Mouse (Mus musculus): ENCODE results near the gene 4430402I18Rik. TPM values are rescaled to one million over a fixed set of nuclear protein-coding genes. Genes with fewer than 3 reads are reported as not detected.

4430402I18Rik gene
- polyA plus RNA-seq, 1 experiment from 2014 or later = 0.75 TPM

DNA sequence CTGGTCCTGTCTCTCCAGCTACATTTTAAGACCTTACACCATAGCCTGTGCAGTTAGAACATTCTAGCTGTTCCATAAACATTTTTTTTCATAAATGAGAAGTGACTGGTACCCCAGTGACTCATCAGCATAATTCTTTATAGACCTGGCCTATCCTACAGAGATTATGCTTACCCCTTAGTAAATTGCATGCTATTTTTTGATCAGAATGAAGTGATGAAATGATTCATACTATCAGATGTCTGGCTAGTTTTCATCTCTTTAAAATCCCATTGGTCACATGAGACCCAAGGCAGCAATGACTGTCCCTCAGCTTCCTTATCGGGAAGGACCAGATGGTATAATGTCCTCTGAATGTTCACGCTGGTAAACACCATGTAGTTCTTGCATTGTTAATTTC, 66.8 kb downstream of the 4430402I18Rik start:
- WGBS (ENCODE audit: missing documents) = 94% methylated on average over 2 of the region's 2 CpGs
- H3K4me3 ChIP-seq (ENCODE audit: inconsistent target) = no peak overlapping the region
- no peaks in the 10 kb centered on the region for H3K79me2 ChIP-seq (ENCODE audit: inconsistent target)
- no peaks in the 10 kb centered on the region for H3K36me3 ChIP-seq (ENCODE audit: inconsistent target)
- no peak overlapping the region for H3K27ac ChIP-seq

GRCm38 (mm10) chr19:28897497-28897896, 70.1 kb downstream of the 4430402I18Rik start:
- Histone ChIP-seq H3K79me2 (ENCODE audit: inconsistent target) (no peaks in the 10 kb centered on the region), H3K36me3 (ENCODE audit: inconsistent target) (no peaks in the 10 kb centered on the region), H3K27ac (no peak overlapping the region), H3K4me3 (ENCODE audit: inconsistent target) (no peak overlapping the region)
- 91% methylated on average over 9 of the region's 9 CpGs for WGBS (ENCODE audit: missing documents)

- WGBS (ENCODE audit: missing documents) = 94% methylated on average over 1 of the region's 1 CpGs
- Histone ChIP-seq H3K27ac (no peak overlapping the region), H3K4me3 (ENCODE audit: inconsistent target) (no peak overlapping the region), H3K36me3 (ENCODE audit: inconsistent target) (no peaks in the 10 kb centered on the region), H3K79me2 (ENCODE audit: inconsistent target) (no peaks in the 10 kb centered on the region)
Measured at GRCm38 (mm10) chr19:28896639-28897038, 71.0 kb downstream of the 4430402I18Rik start.

- whole genome bisulfite sequencing (ENCODE audit: missing documents) = 91% methylated on average over 1 of the region's 1 CpGs
- no peaks in the 10 kb centered on the region for H3K79me2 ChIP-seq (ENCODE audit: inconsistent target)
- no peak overlapping the region for H3K27ac ChIP-seq
- H3K4me3 ChIP-seq (ENCODE audit: inconsistent target) = no peak overlapping the region
- H3K36me3 ChIP-seq (ENCODE audit: inconsistent target) = no peaks in the 10 kb centered on the region
Measured at GRCm38 (mm10) chr19:28891864-28892263, 75.7 kb downstream of the 4430402I18Rik start.

DNA sequence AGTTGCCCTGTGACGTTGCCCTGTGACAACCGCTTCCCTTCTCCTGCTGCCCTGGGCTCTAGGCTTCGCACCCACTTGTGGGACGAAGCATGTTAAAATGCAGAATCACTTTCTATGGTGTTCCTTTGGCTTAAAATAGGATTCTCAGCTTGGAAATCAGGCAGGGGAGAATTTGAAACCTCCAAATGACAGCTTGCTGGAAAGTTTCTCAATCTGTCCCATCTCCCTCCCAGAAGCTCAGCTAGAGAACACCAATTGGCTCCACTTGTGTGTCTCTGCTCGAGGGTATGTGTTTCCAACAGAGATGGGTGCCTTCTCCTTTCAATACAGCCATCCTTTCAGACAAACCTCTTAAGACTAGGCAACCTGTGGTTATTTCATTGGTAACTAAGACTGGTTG, 76.4 kb downstream of the 4430402I18Rik start:
- Histone ChIP-seq H3K27ac (no peak overlapping the region), H3K4me3 (ENCODE audit: inconsistent target) (no peak overlapping the region), H3K36me3 (ENCODE audit: inconsistent target) (no peaks in the 10 kb centered on the region), H3K79me2 (ENCODE audit: inconsistent target) (no peaks in the 10 kb centered on the region)
- WGBS (ENCODE audit: missing documents) = 89% methylated on average over 5 of the region's 5 CpGs

- H3K27ac ChIP-seq = no peak overlapping the region
- H3K4me3 ChIP-seq (ENCODE audit: inconsistent target) = no peak overlapping the region
- WGBS (ENCODE audit: missing documents) = 85% methylated on average over 1 of the region's 3 CpGs
- H3K79me2 ChIP-seq (ENCODE audit: inconsistent target) = no peaks in the 10 kb centered on the region
- H3K36me3 ChIP-seq (ENCODE audit: inconsistent target) = no peaks in the 10 kb centered on the region
Measured at GRCm38 (mm10) chr19:28889251-28889650, 78.3 kb downstream of the 4430402I18Rik start.

- Histone ChIP-seq H3K27ac (no peak overlapping the region), H3K36me3 (ENCODE audit: inconsistent target) (no peaks in the 10 kb centered on the region), H3K79me2 (ENCODE audit: inconsistent target) (no peaks in the 10 kb centered on the region), H3K4me3 (ENCODE audit: inconsistent target) (no peak overlapping the region)
- 71% methylated on average over 1 of the region's 1 CpGs for WGBS (ENCODE audit: missing documents)
Measured at GRCm38 (mm10) chr19:28888496-28888895, 79.1 kb downstream of the 4430402I18Rik start.

- Histone ChIP-seq H3K79me2 (ENCODE audit: inconsistent target) (no peaks in the 10 kb centered on the region), H3K36me3 (ENCODE audit: inconsistent target) (no peaks in the 10 kb centered on the region), H3K27ac (no peak overlapping the region), H3K4me3 (ENCODE audit: inconsistent target) (no peak overlapping the region)
- WGBS (ENCODE audit: missing documents) = 70% methylated on average over 1 of the region's 1 CpGs
Measured at GRCm38 (mm10) chr19:28883126-28883525, 84.5 kb downstream of the 4430402I18Rik start.

GRCm38 (mm10) chr19:28879476-28879875, 88.1 kb downstream of the 4430402I18Rik start:
- no peak overlapping the region for H3K4me3 ChIP-seq (ENCODE audit: inconsistent target)
- WGBS (ENCODE audit: missing documents) = 94% methylated on average over 2 of the region's 2 CpGs

DNA sequence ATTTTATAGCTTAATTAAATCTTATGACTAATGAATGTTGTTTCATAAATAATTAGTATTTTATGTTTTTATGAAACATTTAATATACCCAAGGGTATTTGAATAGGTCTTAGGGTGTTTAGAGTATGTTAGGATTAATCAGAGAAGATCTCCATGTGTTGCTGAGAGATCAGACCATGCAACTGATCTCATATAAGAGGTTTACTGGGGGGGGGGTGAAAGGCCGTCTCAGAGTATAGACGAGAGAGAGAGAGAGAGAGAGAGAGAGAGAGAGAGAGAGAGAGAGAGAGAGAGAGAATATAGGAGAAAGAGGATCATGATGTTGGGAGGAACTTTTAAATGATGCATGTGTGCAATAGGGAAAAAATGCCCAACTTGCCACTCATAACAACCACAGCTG, 97.2 kb downstream of the 4430402I18Rik start:
- WGBS (ENCODE audit: missing documents) = 94% methylated on average over 2 of the region's 2 CpGs

More at GRCm38 (mm10) chr19:28879476-28879875, 88.1 kb downstream of the 4430402I18Rik start:
- Histone ChIP-seq H3K79me2 (ENCODE audit: inconsistent target) (no peaks in the 10 kb centered on the region), H3K36me3 (ENCODE audit: inconsistent target) (no peaks in the 10 kb centered on the region), H3K27ac (no peak overlapping the region)

DNA sequence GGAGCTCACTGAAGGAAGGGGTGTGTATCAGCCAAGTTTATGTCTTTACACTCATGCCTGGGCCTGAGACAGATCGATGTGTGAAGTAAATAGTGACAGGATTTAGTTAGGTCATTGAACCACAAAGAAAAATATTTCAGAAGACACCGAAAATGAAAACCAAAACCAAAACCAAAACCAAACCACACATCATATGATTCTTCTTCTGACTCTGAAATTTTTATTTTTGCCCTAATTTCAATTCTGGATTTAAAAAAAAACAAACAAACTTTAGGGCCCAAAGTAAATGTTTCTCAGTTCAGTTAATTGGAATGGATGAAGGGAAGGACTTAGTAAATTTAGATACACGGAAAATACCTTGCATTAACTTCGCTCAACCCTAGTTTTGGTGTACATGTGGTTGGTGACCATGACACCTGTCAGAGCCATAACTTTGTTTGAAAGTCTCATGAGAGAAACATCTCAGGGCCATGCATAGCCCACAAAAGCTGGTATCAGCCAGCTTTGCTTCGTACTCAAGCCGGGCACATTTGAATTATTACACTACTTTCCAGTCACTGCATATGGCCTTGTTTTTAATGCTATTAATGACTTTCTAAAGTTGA, 98.2 kb downstream of the 4430402I18Rik start:
- Histone ChIP-seq H3K36me3 (ENCODE audit: inconsistent target) (no peaks in the 10 kb centered on the region), H3K4me3 (ENCODE audit: inconsistent target) (no peak overlapping the region), H3K27ac (no peak overlapping the region), H3K79me2 (ENCODE audit: inconsistent target) (no peaks in the 10 kb centered on the region)
- 64% methylated on average over 5 of the region's 6 CpGs for WGBS (ENCODE audit: missing documents)

More for the DNA sequence above, 97.2 kb downstream of the 4430402I18Rik start:
- H3K79me2 ChIP-seq (ENCODE audit: inconsistent target) = no peaks in the 10 kb centered on the region
- no peak overlapping the region for H3K4me3 ChIP-seq (ENCODE audit: inconsistent target)
- H3K27ac ChIP-seq = no peak overlapping the region
- H3K36me3 ChIP-seq (ENCODE audit: inconsistent target) = no peaks in the 10 kb centered on the region

GRCm38 (mm10) chr19:28865501-28865900, 102.1 kb downstream of the 4430402I18Rik start:
- Histone ChIP-seq H3K27ac (no peak overlapping the region), H3K79me2 (ENCODE audit: inconsistent target) (no peaks in the 10 kb centered on the region), H3K36me3 (ENCODE audit: inconsistent target) (no peaks in the 10 kb centered on the region), H3K4me3 (ENCODE audit: inconsistent target) (no peak overlapping the region)
- WGBS (ENCODE audit: missing documents) = 100% methylated on average over 1 of the region's 1 CpGs

GRCm38 (mm10) chr19:28864981-28865380, 102.6 kb downstream of the 4430402I18Rik start:
- no peaks in the 10 kb centered on the region for H3K79me2 ChIP-seq (ENCODE audit: inconsistent target)
- no peak overlapping the region for H3K4me3 ChIP-seq (ENCODE audit: inconsistent target)
- H3K27ac ChIP-seq = no peak overlapping the region
- 93% methylated on average over 6 of the region's 6 CpGs for WGBS (ENCODE audit: missing documents)
- no peaks in the 10 kb centered on the region for H3K36me3 ChIP-seq (ENCODE audit: inconsistent target)

DNA sequence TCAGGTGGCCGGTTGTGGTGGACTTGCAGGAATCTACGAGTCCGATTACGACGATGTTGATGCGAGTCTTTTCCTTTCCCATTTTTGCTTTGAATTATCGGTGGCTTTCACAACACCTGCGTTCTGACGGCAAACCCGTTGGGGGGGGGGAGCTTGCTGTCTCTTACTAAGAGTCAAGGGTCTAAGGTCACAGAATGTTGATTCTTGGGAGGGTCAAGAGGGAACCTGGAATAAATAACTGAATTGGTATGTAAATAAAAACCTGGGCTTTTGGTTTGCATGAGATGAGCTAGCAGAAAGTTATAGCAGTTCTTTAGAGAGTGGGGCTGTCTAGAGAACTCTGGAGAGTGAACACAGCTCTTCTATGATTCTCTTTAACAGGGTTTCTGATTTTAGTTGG, 104.0 kb downstream of the 4430402I18Rik start:
- H3K36me3 ChIP-seq (ENCODE audit: inconsistent target) = no peaks in the 10 kb centered on the region
- 93% methylated on average over 10 of the region's 10 CpGs for WGBS (ENCODE audit: missing documents)
- no peak overlapping the region for H3K4me3 ChIP-seq (ENCODE audit: inconsistent target)
- no peak overlapping the region for H3K27ac ChIP-seq
- H3K79me2 ChIP-seq (ENCODE audit: inconsistent target) = no peaks in the 10 kb centered on the region

GRCm38 (mm10) chr19:28860246-28860645, 107.4 kb downstream of the 4430402I18Rik start:
- Histone ChIP-seq H3K36me3 (ENCODE audit: inconsistent target) (no peaks in the 10 kb centered on the region), H3K27ac (no peak overlapping the region), H3K4me3 (ENCODE audit: inconsistent target) (no peak overlapping the region), H3K79me2 (ENCODE audit: inconsistent target) (no peaks in the 10 kb centered on the region)
- WGBS (ENCODE audit: missing documents) = 80% methylated on average over 2 of the region's 2 CpGs

DNA sequence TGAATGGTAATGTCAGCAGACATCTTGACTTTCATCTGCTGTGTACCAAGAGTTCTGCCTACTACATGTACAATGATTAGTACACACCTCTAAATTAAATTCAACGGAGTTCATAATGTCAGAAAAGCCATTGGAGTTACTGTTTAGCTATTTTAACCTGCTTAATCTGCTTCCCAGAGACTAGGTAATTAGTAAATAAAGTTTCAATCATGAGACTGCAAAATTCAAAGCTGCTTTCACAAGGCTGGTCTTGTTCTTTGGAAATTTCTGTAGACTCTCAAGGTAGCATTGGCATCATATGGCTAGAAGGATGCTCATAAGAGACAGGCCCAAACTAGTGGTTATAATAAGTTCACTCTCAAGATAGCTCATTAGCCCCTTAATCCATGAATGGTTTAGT, 112.8 kb downstream of the 4430402I18Rik start:
- Histone ChIP-seq H3K4me3 (ENCODE audit: inconsistent target) (no peak overlapping the region), H3K79me2 (ENCODE audit: inconsistent target) (no peaks in the 10 kb centered on the region), H3K36me3 (ENCODE audit: inconsistent target) (no peaks in the 10 kb centered on the region), H3K27ac (no peak overlapping the region)
- 88% methylated on average over 1 of the region's 1 CpGs for WGBS (ENCODE audit: missing documents)
